Mouse (Mus musculus) brain, embryonic 14.5 days (tissue): Measurements from ENCODE around the gene E330034G19Rik.

Experiments
- CTCF ChIP-seq: fragments of 200-500 bp; IDR thresholded peaks from 2 replicates; pipeline ENCODE4 v1.5.1; 2012; ENCODE audit warnings: inconsistent platforms, mild to moderate bottlenecking, moderate library complexity, borderline replicate concordance; ENCODE audit not compliant: insufficient read depth, insufficient read length; ENCODE audit errors: extremely low read depth
- POLR2A ChIP-seq: fragments of 200-500 bp; IDR thresholded peaks from 2 replicates; pipeline ENCODE4 v1.6.1; 2012; ENCODE audit warnings: mild to moderate bottlenecking, inconsistent platforms, borderline replicate concordance; ENCODE audit not compliant: poor library complexity, insufficient read depth, insufficient read length, severe bottlenecking; ENCODE audit errors: extremely low read depth

- TF ChIP-seq POLR2A (no peak), CTCF (no peak)
Observed at GRCm38 (mm10) chr14:24269571-24269970, 23.4 kb upstream of the E330034G19Rik start.
